Mouse (Mus musculus) right cerebral cortex, adult 18-20 months (tissue): ENCODE measurements at regions not wholly inside any gene's neighbourhood (a gene's known extent, or its start where the extent isn't known, plus 50 kb on each side); places are given as distances from the start of the nearest gene placed in this dataset.
A peak's percentile ranks its signal among the peaks of the same experiment; 100 is the strongest.

ENCODE experiments used
- DNase-seq: peaks from one replicate; pipeline ENCODE4 v3.0.0; 2022; ENCODE audit warnings: mixed read lengths

DNA sequence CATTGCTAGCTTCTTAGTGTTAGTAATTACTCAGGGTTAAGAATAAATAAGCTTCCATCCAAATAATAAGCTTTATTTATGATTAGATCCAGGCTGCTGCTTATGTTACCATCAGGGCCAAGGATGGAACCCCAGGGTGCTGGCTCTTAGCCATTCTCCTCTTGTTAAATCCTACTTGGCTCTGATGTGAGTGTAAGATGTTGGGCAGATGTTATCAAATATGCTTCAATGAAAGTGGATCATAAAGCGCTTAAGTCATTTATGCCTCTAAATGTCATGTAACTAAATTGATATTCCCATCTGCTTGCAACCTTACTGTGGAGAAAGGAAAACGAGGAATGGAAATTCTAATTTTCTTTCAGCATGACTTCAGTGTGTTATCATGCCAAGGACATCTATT lies 426.4 kb upstream of the Lrrc4c start:
- DNase-seq = peak; percentile 33

GRCm38 (mm10) chr2:95905026-95905425 lies 412.9 kb upstream of the Lrrc4c start:
- no peak for DNase-seq

DNA sequence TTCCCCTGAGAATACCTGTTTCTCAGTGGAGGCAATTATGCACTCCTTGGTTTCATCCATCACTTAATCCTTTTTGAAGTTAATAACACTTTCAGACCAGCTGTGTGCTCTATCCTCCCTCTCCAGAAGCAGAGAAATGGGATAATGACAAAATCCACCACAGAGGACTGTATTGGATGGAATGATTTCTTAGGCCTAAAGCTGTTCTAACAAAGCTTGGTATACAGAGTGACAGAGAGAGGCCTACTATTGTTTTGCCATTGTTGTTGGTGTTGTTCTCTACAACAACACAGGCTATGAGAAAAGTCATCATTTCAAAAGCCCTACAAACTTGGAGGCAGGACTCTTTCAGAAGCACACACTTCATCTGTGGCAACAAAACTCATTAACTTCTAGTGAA lies 408.2 kb upstream of the Lrrc4c start:
- DNase-seq = no peak

GRCm38 (mm10) chr2:95910160-95910559 lies 407.8 kb upstream of the Lrrc4c start:
- DNase-seq = no peak
